Mouse (Mus musculus) adrenal gland, postnatal 4 days (tissue): ENCODE measurements around the gene Desi1. TPM values are rescaled to one million over a fixed set of nuclear protein-coding genes. Genes with fewer than 3 reads are reported as not detected.
"Not testable (repeated sequence)": the region's sequence is repeated elsewhere in the genome, so short reads cannot be mapped to it uniquely, and the experiment has no call there.

ENCODE experiments used
- DNase-seq, 2 experiments: peaks; one replicate each; pipeline ENCODE4 v3.0.0; 2021 to 2022; ENCODE audit warnings: low spot score in 2 of 2, mixed read lengths in 2 of 2
- total RNA-seq, 2 experiments: library from RNA; stranded (reverse); gene quantifications; 2 replicates each; pipeline ENCODE4 v1.2.3; 2021

Gene Desi1
- total RNA-seq, 2 experiments from 2014 or later, result 83.6 to 95.1 TPM

GRCm38 (mm10) chr15:82022535-82023088, 11.1 kb downstream of the Desi1 start:
- peak; percentile 13 to 22 for DNase-seq

- no peak for DNase-seq
These were observed 14.4 kb downstream of the Desi1 start for GRCm38 (mm10) chr15:82019288-82019687.

GRCm38 (mm10) chr15:82017461-82017860, 16.2 kb downstream of the Desi1 start:
- no peak for DNase-seq

GRCm38 (mm10) chr15:82016830-82017229, 16.8 kb downstream of the Desi1 start:
- no peak for DNase-seq

- DNase-seq, result peak; percentile 99
These were observed 17.4 kb downstream of the Desi1 start for GRCm38 (mm10) chr15:82016101-82016808.

GRCm38 (mm10) chr15:82015392-82016100, 18.1 kb downstream of the Desi1 start:
- peak in 1 of 2 experiments; percentile 10 for DNase-seq

- DNase-seq, result no peak
These were observed 18.8 kb downstream of the Desi1 start for GRCm38 (mm10) chr15:82014745-82015391.

GRCm38 (mm10) chr15:82011947-82012346, 21.7 kb downstream of the Desi1 start:
- DNase-seq, result no peak

GRCm38 (mm10) chr15:82004257-82004656, 29.4 kb downstream of the Desi1 start:
- DNase-seq, result no peak

GRCm38 (mm10) chr15:81993992-81994391, 39.7 kb downstream of the Desi1 start:
- DNase-seq, result no peak

- no peak for DNase-seq
These were observed 43.1 kb downstream of the Desi1 start for GRCm38 (mm10) chr15:81990549-81990948.

- DNase-seq, result peak; percentile 74 to 86
These were observed 44.1 kb downstream of the Desi1 start for GRCm38 (mm10) chr15:81989371-81990062.

GRCm38 (mm10) chr15:81987646-81988045, 46.0 kb downstream of the Desi1 start, which contains the start of gene Xrcc6:
Gene Xrcc6 (plus strand): TSS chr15:81987835.
- DNase-seq, result no peak

GRCm38 (mm10) chr15:81985267-81986161, 48.1 kb downstream of the Desi1 start:
- DNase-seq, result no peak

GRCm38 (mm10) chr15:81982173-81982572, 51.5 kb downstream of the Desi1 start:
- no peak for DNase-seq

GRCm38 (mm10) chr15:81980321-81980720, 53.3 kb downstream of the Desi1 start, which contains the start of gene 1700029P11Rik:
Gene 1700029P11Rik (plus strand): TSS chr15:81980540.
- no peak for DNase-seq

- DNase-seq, result not testable (repeated sequence)
These were observed 58.5 kb downstream of the Desi1 start for GRCm38 (mm10) chr15:81975156-81975555.

GRCm38 (mm10) chr15:81970498-81970897, 63.2 kb downstream of the Desi1 start:
- not testable (repeated sequence) for DNase-seq

GRCm38 (mm10) chr15:81969635-81970034, 64.0 kb downstream of the Desi1 start:
- DNase-seq, result not testable (repeated sequence)

- DNase-seq, result no peak
These were observed 64.5 kb downstream of the Desi1 start for GRCm38 (mm10) chr15:81969173-81969572.
